Mouse (Mus musculus): Measurements from ENCODE around the gene Eda2r. TPM values are rescaled to one million over a fixed set of nuclear protein-coding genes. Genes with fewer than 3 reads are reported as not detected.
A peak's percentile ranks its signal among the peaks of the same experiment; 100 is the strongest.

Eda2r gene
- 1.3 and 1.9 TPM in 2 replicates for polyA plus RNA-seq (2015; fragmentation: Nextera tagmentation; extraction: Ambion mirVana)

- Histone ChIP-seq H3K36me3 (no peaks in the 10 kb centered on the region), H3K9me3 (no peaks in the 10 kb centered on the region), H3K27ac (no peak within 1 kb of the TSS), H3K4me1 (no peaks in the 10 kb centered on the region), H3K9ac (no peak within 1 kb of the TSS), H3K4me3 (replicated peaks) (peak within 1 kb of the TSS; percentile 9; the same call in 1 of the 2 replicates), H3K4me2 (peak within 1 kb of the TSS; percentile 35), H3K27me3 (replicated peaks) (no peaks in the 10 kb centered on the region)
- 21% methylated on average over 8 of the region's 8 CpGs for WGBS
- ATAC-seq (ENCODE audit: insufficient read depth, low FRiP score, low read depth) = peak; percentile 95
These were observed at the start of gene Eda2r for GRCm38 (mm10) chrX:97377065-97377421. Eda2r (minus strand) TSS chrX:97377216.

GRCm38 (mm10) chrX:97397872-97398271, 20.9 kb upstream of the Eda2r start:
- Histone ChIP-seq H3K27me3 (replicated peaks) (no peaks in the 10 kb centered on the region), H3K4me1 (no peaks in the 10 kb centered on the region), H3K4me3 (replicated peaks) (no peak overlapping the region), H3K4me2 (no peak overlapping the region), H3K9me3 (no peaks in the 10 kb centered on the region), H3K36me3 (no peaks in the 10 kb centered on the region), H3K27ac (no peak overlapping the region), H3K9ac (no peak overlapping the region)
- ATAC-seq (ENCODE audit: insufficient read depth, low FRiP score, low read depth) = no peak
- WGBS = 67% methylated on average over 2 of the region's 2 CpGs

GRCm38 (mm10) chrX:97378076-97378475, 1.1 kb upstream of the Eda2r start:
- Histone ChIP-seq H3K4me2 (no peak overlapping the region), H3K9ac (no peak overlapping the region), H3K4me3 (replicated peaks) (no peak overlapping the region), H3K27me3 (replicated peaks) (no peaks in the 10 kb centered on the region), H3K4me1 (no peaks in the 10 kb centered on the region), H3K36me3 (no peaks in the 10 kb centered on the region), H3K27ac (no peak overlapping the region), H3K9me3 (no peaks in the 10 kb centered on the region)
- WGBS = 68% methylated on average over 1 of the region's 1 CpGs
- ATAC-seq (ENCODE audit: insufficient read depth, low FRiP score, low read depth) = no peak

GRCm38 (mm10) chrX:97376321-97377064, 523 bp downstream of the Eda2r start:
- Histone ChIP-seq H3K9ac (no peak overlapping the region), H3K4me1 (no peaks in the 10 kb centered on the region), H3K36me3 (no peaks in the 10 kb centered on the region), H3K27ac (no peak overlapping the region), H3K27me3 (replicated peaks) (no peaks in the 10 kb centered on the region), H3K4me3 (replicated peaks) (peak overlapping the region; percentile 9; the same call in 1 of the 2 replicates), H3K4me2 (peak overlapping the region; percentile 35), H3K9me3 (no peaks in the 10 kb centered on the region)
- WGBS = 22% methylated on average over 15 of the region's 15 CpGs
- ATAC-seq (ENCODE audit: insufficient read depth, low FRiP score, low read depth) = peak; percentile 58; the same call in 1 of the 2 replicates

- Histone ChIP-seq H3K27me3 (replicated peaks) (no peaks in the 10 kb centered on the region), H3K9me3 (no peaks in the 10 kb centered on the region), H3K4me1 (no peaks in the 10 kb centered on the region), H3K4me3 (replicated peaks) (no peak overlapping the region), H3K9ac (no peak overlapping the region), H3K4me2 (no peak overlapping the region), H3K27ac (no peak overlapping the region), H3K36me3 (no peaks in the 10 kb centered on the region)
- WGBS = 88% methylated on average over 2 of the region's 2 CpGs
- ATAC-seq (ENCODE audit: insufficient read depth, low FRiP score, low read depth) = no peak
These were observed 4.2 kb downstream of the Eda2r start for GRCm38 (mm10) chrX:97372826-97373225.

GRCm38 (mm10) chrX:97369206-97369605, 7.8 kb downstream of the Eda2r start:
- Histone ChIP-seq H3K36me3 (no peaks in the 10 kb centered on the region), H3K9me3 (no peaks in the 10 kb centered on the region), H3K27me3 (replicated peaks) (no peaks in the 10 kb centered on the region), H3K4me1 (no peaks in the 10 kb centered on the region), H3K9ac (no peak overlapping the region), H3K4me2 (no peak overlapping the region), H3K27ac (no peak overlapping the region), H3K4me3 (replicated peaks) (no peak overlapping the region)
- ATAC-seq (ENCODE audit: insufficient read depth, low FRiP score, low read depth) = no peak
- 61% methylated on average over 1 of the region's 1 CpGs for WGBS

- no peaks in the 10 kb centered on the region for H3K36me3 ChIP-seq
- no peak overlapping the region for H3K27ac ChIP-seq
- no peaks in the 10 kb centered on the region for H3K27me3 ChIP-seq (replicated peaks)
- H3K9ac ChIP-seq = no peak overlapping the region
- no peak overlapping the region for H3K4me3 ChIP-seq (replicated peaks)
- H3K9me3 ChIP-seq = no peaks in the 10 kb centered on the region
- 67% methylated on average over 2 of the region's 2 CpGs for WGBS
- no peak overlapping the region for H3K4me2 ChIP-seq
- ATAC-seq (ENCODE audit: insufficient read depth, low FRiP score, low read depth) = no peak
- no peaks in the 10 kb centered on the region for H3K4me1 ChIP-seq
These were observed 8.3 kb downstream of the Eda2r start for GRCm38 (mm10) chrX:97368741-97369140.

GRCm38 (mm10) chrX:97360919-97361318, 16.1 kb downstream of the Eda2r start:
- Histone ChIP-seq H3K9me3 (no peaks in the 10 kb centered on the region), H3K27ac (no peak overlapping the region), H3K4me2 (no peak overlapping the region), H3K4me3 (replicated peaks) (no peak overlapping the region), H3K4me1 (no peaks in the 10 kb centered on the region), H3K27me3 (replicated peaks) (no peaks in the 10 kb centered on the region), H3K9ac (no peak overlapping the region), H3K36me3 (no peaks in the 10 kb centered on the region)
- WGBS = 62% methylated on average over 2 of the region's 2 CpGs
- ATAC-seq (ENCODE audit: insufficient read depth, low FRiP score, low read depth) = no peak

- H3K4me1 ChIP-seq = no peaks in the 10 kb centered on the region
- H3K4me3 ChIP-seq (replicated peaks) = no peak overlapping the region
- H3K36me3 ChIP-seq = no peaks in the 10 kb centered on the region
- no peak overlapping the region for H3K27ac ChIP-seq
- no peak overlapping the region for H3K4me2 ChIP-seq
- no peaks in the 10 kb centered on the region for H3K27me3 ChIP-seq (replicated peaks)
- H3K9me3 ChIP-seq = no peaks in the 10 kb centered on the region
- no peak for ATAC-seq (ENCODE audit: insufficient read depth, low FRiP score, low read depth)
- H3K9ac ChIP-seq = no peak overlapping the region
These were observed 49.1 kb downstream of the Eda2r start for GRCm38 (mm10) chrX:97327891-97328290.
